Mouse (Mus musculus) embryonic stem cell, embryonic (primary cell): Measurements from ENCODE around the gene Tmem54.

ENCODE experiments used
- CTCF ChIA-PET, 4 experiments: fragments of 300-600 bp in 2 of 4; fragments of 350-600 bp in 2 of 4; sonication (Branson Sonifier 250); formaldehyde crosslinking; loops; one replicate each; lab custom pipeline; 2022; ENCODE audit warnings: inconsistent platforms in 2 of 4; lab: Charles Lee
- POLR2A ChIA-PET, 4 experiments: fragments of 300-600 bp in 2 of 4; fragments of 350-600 bp in 2 of 4; sonication (Branson Sonifier 250); formaldehyde crosslinking; loops; one replicate each; lab custom pipeline; 2022; ENCODE audit warnings: antibody characterized with exemption in 4 of 4, inconsistent platforms in 1 of 4; lab: Charles Lee

Tmem54 gene

GRCm38 (mm10) chr4:129146392-129146791, 41.0 kb downstream of the Tmem54 start:
- CTCF ChIA-PET = interaction anchor here in 3 of 4 experiments (0.6 to 2.1 kb wide), 5 partner anchors 12 to 666 kb away, joined by 3 to 7 read pairs (median 5); no protein-coding TSS in a partner anchor
- POLR2A ChIA-PET = interaction anchor here in 2 of 4 experiments (0.6 to 0.8 kb wide), 2 partner anchors 19 to 65 kb away, joined by 3 to 4 read pairs; no protein-coding TSS in a partner anchor

- POLR2A ChIA-PET = interaction anchor here in 3 of 4 experiments (0.9 to 1.3 kb wide), 5 partner anchors 9 to 90 kb away, joined by 3 to 4 read pairs (median 3); partner anchors contain the start of gene Rnf19b (in 1 of the 3)
- CTCF ChIA-PET = no interaction called here
Observed at GRCm38 (mm10) chr4:129147552-129148103, 42.3 kb downstream of the Tmem54 start.

DNA sequence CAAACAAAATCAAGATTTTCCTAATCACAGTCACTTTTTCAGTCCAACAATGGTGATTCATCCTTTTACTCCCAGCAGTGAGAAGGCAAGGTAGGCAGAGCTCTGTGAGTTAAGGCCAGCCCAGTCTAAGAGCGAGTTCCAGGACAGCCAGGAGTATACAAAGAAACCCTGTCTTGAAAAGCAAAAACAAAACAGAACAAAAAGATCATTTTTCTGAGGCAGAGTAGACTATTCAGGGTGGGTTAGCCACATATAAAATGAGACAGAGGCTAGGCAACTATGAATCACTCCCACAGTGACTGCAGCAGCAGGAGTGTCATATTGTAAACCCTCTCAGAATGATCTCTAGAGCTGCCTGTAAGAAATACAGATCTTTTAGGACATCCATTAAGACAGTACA, 44.0 kb downstream of the Tmem54 start:
- ChIA-PET POLR2A (interaction anchor here in 2 of 4 experiments (0.9 to 1.5 kb wide), 2 partner anchors 9 to 12 kb away, joined by 3 read pairs; no protein-coding TSS in a partner anchor), CTCF (no interaction called here)

DNA sequence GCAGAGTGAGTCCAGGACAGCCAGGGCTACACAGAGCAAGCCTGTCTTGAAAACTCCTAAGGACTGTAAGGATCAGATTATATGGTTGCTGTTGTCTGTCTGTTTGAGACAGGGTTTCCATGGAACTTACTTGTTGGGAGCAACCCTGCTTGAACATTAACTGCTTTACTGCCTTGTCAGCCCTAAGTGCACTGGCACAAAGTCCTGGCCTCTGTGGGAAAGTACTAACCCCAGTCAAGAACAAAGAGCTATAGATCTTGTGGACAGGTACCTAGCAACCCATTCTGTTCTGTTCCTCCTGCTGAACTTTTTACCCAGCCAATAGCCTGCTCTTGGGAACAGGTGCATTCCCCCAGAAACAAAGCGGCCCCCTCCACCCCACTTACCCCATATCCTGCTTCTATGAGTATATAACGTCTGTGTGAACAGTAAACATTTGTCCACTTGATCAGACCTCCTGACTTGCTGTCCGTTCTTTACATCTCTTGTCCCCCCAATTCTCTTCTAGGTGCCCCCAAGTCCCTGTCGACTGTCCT, 46.0 kb downstream of the Tmem54 start:
- ChIA-PET POLR2A (interaction anchor here in 1 of 4 experiments (0.9 to 1.2 kb wide), 2 partner anchors 94 to 479 kb away, joined by 3 read pairs; partner anchors contain the start of gene Rnf19b), CTCF (no interaction called here)

DNA sequence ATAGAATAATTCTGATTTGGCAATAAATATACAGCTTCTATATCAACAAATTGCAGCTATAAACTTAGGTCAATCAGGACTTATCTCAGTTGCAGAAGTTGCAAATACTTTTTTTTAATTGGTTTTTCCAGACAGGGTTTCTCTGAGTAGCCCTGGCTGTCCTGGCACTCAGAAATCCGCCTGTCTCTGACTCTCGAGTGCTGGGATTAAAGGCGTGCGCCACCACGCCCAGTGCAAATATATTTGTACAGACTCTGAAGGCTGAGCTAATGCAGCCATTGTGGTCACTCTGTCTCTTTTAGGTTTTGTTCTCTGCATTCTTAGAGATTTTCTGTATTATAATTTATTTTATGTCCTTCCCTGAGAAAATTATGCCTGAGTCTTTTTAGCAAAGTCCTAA, 52.2 kb downstream of the Tmem54 start:
- POLR2A ChIA-PET = interaction anchor here in 1 of 4 experiments (0.6 to 2.3 kb wide), 2 partner anchors 23 to 33 kb away, joined by 3 to 5 read pairs; partner anchors contain the start of genes S100pbp and Yars
- CTCF ChIA-PET = no interaction called here

DNA sequence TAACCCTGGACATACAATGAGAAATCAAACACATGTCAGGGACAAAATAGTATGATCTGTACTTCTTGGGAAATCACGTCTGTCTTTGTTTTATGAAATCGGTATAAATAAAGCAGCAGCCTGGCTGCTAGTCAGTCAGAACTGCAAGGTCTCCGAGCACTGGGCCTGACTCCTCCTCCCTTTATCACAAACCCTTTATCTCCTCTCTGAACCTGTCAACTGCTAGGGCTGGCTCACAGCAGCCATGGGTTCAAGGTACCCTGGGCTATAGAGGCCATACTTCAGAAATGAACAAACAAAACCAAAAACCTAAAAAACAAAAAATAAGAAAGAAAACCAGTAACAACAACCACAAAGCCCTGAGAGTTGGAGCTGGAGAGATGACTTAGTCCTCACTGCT, 53.2 kb downstream of the Tmem54 start:
- ChIA-PET CTCF (no interaction called here), POLR2A (interaction anchor here in 1 of 4 experiments (0.6 to 2.3 kb wide), 2 partner anchors 32 to 37 kb away, joined by 4 to 5 read pairs; partner anchors contain the start of genes Hpca, S100pbp and Yars)

DNA sequence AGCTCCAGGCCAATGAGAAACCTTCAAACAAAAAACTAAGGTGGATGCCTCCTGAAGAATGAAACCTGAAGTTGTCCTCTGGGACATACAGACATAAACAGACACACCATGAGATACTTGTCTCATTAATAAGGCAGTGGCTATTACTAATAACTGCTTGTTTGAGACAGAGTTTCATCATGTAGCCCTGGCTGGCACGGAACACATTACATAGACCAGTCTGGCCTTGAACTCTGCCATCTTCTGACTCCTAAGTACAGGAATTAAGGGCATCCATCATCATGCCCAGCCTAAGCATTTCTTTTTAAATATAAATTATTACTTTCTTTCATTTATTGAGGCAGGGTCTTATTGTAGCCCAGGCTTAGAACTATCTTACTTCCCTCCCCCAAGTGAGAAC, 55.7 kb downstream of the Tmem54 start:
- ChIA-PET POLR2A (interaction anchor here in 3 of 4 experiments (0.6 to 3.4 kb wide), 18 partner anchors 8 to 370 kb away, joined by 3 to 16 read pairs (median 4); partner anchors contain the start of genes S100pbp (in 2 of the 3), Yars (in 2 of the 3), C77080 (in 1 of the 3) and Rnf19b (in 1 of the 3)), CTCF (interaction anchor here in 3 of 4 experiments (0.6 to 2.9 kb wide), 5 partner anchors 11 to 151 kb away, joined by 3 to 11 read pairs (median 3); no protein-coding TSS in a partner anchor)
